Mouse (Mus musculus): ENCODE data around the gene Hcn2.

The Hcn2 gene

GRCm38 (mm10) chr10:79707162-79707561, 9.3 kb upstream of the Hcn2 start:
- in situ Hi-C loops (cut with MboI, MseI), result no loop called here

- in situ Hi-C loops (cut with MboI, MseI), result no loop called here
These were observed 8.7 kb upstream of the Hcn2 start for GRCm38 (mm10) chr10:79707759-79708158.

GRCm38 (mm10) chr10:79708668-79709067, 7.8 kb upstream of the Hcn2 start:
- in situ Hi-C loops (cut with MboI, MseI), result no loop called here

- in situ Hi-C loops (cut with MboI, MseI), result no loop called here
These were observed 7.1 kb upstream of the Hcn2 start for GRCm38 (mm10) chr10:79709307-79709706.

- in situ Hi-C loops (cut with MboI, MseI), result no loop called here
These were observed 4.4 kb upstream of the Hcn2 start for GRCm38 (mm10) chr10:79712029-79712428.

- in situ Hi-C loops (cut with MboI, MseI), result no loop called here
These were observed 3.8 kb upstream of the Hcn2 start for GRCm38 (mm10) chr10:79712499-79713126.

GRCm38 (mm10) chr10:79713163-79713562, 3.3 kb upstream of the Hcn2 start:
- in situ Hi-C loops (cut with MboI, MseI), result no loop called here

- in situ Hi-C loops (cut with MboI, MseI), result no loop called here
These were observed 1.4 kb upstream of the Hcn2 start for GRCm38 (mm10) chr10:79714996-79715395.

- in situ Hi-C loops (cut with MboI, MseI), result no loop called here
These were observed 538 bp downstream of the Hcn2 start for GRCm38 (mm10) chr10:79716988-79717355.

GRCm38 (mm10) chr10:79717640-79718357, 1.4 kb downstream of the Hcn2 start:
- in situ Hi-C loops (cut with MboI, MseI), result no loop called here

- in situ Hi-C loops (cut with MboI, MseI), result no loop called here
These were observed 4.7 kb downstream of the Hcn2 start for GRCm38 (mm10) chr10:79721089-79721488.

GRCm38 (mm10) chr10:79723047-79723446, 6.6 kb downstream of the Hcn2 start:
- in situ Hi-C loops (cut with MboI, MseI), result no loop called here

GRCm38 (mm10) chr10:79723692-79724091, 7.3 kb downstream of the Hcn2 start:
- in situ Hi-C loops (cut with MboI, MseI), result no loop called here

GRCm38 (mm10) chr10:79726090-79726489, 9.7 kb downstream of the Hcn2 start:
- in situ Hi-C loops (cut with MboI, MseI), result no loop called here

GRCm38 (mm10) chr10:79728323-79729249, 12.2 kb downstream of the Hcn2 start:
- in situ Hi-C loops (cut with MboI, MseI), result no loop called here

GRCm38 (mm10) chr10:79729357-79729965, 13.0 kb downstream of the Hcn2 start:
- in situ Hi-C loops (cut with MboI, MseI), result no loop called here

GRCm38 (mm10) chr10:79732500-79732899, 16.1 kb downstream of the Hcn2 start:
- in situ Hi-C loops (cut with MboI, MseI), result no loop called here

- in situ Hi-C loops (cut with MboI, MseI), result no loop called here
These were observed 17.4 kb downstream of the Hcn2 start for GRCm38 (mm10) chr10:79733847-79734246.

GRCm38 (mm10) chr10:79735361-79735760, 18.9 kb downstream of the Hcn2 start:
- in situ Hi-C loops (cut with MboI, MseI), result no loop called here

- in situ Hi-C loops (cut with MboI, MseI), result no loop called here
These were observed 20.3 kb downstream of the Hcn2 start for GRCm38 (mm10) chr10:79736706-79737105.

- in situ Hi-C loops (cut with MboI, MseI), result no loop called here
These were observed 21.8 kb downstream of the Hcn2 start for GRCm38 (mm10) chr10:79738259-79738658.

GRCm38 (mm10) chr10:79739234-79739633, 22.8 kb downstream of the Hcn2 start:
- in situ Hi-C loops (cut with MboI, MseI), result no loop called here
